Mouse (Mus musculus) kidney, postnatal 14 days (tissue): Measurements from ENCODE around the gene Zfp667.

Experiments
- DNase-seq: peaks from one replicate; pipeline ENCODE4 v3.0.0; 2022; ENCODE audit warnings: mixed read lengths

Gene Zfp667

DNA sequence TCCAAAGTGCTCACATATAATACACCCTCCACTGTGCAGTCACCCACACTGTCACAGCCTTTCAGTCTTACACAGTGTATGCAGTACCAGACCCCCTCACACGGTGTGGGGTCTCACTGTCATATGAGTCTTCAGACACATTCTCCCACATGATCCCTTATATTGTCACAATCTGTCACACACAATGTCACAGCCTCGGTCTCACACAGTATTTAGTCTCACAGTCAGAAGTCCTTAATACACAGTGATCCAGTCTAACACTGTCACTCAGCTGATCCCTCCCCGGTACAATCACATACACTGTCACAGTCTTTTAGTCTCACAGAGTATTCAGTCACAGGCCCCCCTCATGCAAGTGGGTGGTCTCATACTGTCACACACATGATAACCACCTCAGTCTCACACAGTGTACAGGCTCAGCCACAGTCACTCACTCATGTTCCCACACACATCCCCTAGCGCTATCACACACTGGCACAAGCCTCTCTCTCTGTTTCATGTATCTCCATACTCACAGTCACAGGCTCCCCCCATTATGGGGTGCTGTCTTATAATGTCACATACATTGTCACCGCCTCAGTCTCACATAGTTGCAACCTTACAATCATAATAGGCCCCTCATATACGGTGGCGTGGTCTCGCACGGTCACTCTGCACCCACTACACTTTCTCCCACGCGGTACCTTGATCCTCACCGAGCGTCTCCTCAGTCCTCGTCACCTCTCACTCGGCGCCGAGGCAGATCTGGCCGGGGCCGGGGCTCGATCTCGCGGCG is 44.3 kb downstream of the Zfp667 start:
- DNase-seq, result no peak

DNA sequence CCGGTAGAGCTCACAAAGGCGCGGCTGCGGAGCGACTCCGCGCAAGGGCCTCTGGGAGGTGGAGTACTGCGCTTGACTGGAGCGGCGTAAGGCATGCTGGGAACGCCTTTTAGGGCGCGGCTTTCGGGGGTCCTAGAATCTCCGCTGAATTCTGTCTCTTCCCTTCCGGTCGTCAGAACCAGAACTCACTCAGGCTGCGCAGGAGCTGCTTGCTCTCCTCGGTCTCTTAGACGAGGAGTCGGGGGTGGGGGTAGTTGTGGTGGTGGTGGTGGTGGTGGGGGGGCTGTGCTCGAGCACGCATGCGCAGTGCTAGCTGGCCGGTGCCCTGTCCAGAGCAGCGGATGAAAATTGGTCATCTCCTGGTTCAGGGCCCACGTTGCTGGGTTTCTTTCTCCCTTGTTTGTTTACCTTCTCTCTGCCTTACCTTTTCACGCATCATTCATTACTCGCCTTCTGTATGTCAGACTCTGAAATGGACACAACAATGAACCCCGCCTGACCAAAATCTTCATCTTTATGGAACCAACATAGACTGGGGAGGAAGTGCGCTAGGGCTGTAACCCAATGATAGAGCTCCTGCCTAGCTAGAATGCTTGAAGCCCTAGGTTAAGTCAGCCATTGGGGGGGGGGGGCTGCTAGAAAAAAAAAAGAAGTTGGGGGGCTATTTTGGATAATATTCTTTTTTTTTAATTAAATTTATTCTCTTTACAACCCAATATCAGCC is 45.0 kb downstream of the Zfp667 start, which contains the start of gene Zfp583:
Gene Zfp583, minus strand, starts transcription at position 53 of the 724 bp plus-strand sequence.
- DNase-seq, result peak; percentile 88

DNA sequence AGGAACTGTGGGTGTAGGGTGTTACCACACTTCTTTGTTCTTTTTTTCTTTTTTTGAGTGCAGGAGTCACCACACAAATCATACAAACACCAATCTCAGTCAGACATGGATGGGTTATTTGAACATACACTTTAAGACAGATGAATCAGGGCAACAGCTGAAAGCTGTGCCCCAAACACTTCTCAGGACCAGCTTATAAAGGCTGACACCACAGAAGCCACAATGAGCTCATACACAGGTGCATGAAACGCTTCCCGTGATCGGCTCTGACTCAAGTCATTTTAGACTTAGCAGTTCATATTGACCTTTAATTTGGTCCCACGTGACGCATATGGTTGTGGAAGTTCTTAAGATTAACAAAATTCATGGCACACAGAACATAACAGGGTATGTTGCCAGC is 53.5 kb downstream of the Zfp667 start:
- DNase-seq, result no peak

DNA sequence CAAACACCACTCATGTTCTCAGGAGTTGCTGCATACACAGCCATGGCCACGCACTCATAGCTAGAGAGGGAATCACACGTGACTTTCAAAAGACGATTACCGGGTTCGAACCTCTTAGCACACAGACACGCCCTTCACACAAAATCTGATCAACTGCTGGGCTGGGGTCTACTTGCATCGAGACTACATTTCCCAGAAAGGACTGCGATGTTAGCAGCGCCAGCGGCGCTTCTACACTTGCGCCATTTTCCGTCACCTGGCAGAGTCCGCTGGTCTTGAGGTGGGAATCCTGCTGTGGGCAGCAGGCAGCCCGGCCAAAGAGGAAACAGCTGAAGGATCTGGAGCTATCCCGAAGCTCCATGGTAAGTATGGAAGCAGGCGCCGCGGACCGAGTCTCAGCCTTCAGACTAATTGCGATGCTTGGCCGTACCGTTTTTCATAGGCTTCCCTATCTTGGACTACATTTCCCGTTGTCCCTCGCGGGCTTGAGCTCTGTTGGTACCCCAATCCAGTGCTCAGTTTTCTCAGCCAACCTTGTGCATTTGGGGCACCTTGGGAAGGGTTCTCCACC is 57.2 kb downstream of the Zfp667 start, which contains the start of gene Gm3854:
Gene Gm3854, plus strand, starts transcription at position 259 of the 571 bp plus-strand sequence.
- DNase-seq, result peak; percentile 65

DNA sequence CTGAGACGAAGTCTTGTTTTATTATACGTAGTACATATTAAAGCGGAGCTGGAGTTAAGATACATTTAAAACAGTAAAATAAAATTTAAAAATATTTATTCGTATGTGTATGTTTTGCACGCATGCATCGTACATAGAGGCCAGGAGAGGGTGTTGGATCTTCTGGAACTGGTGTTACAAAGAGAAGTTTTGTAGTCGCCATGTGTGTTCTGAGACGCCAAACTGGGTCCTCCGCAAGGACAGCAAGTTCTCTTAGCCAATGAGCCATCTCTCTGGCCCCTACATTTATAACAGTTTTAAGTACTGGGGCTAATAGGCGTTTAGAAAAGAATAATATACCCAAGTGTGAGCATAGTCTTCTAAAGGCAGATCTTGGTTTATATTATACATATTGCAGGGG is 57.7 kb downstream of the Zfp667 start:
- no peak for DNase-seq
